Mouse (Mus musculus) layer of hippocampus, adult 9-10 months (tissue): ENCODE measurements around the gene Nsun4.

ENCODE experiments used
- DNase-seq: peaks from one replicate; pipeline ENCODE4 v3.0.0; 2022; ENCODE audit warnings: low spot score

Gene Nsun4

GRCm38 (mm10) chr4:116053399-116053961 lies at the start of gene Nsun4:
Nsun4 (minus strand) TSS chr4:116053876.
- peak; percentile 84 for DNase-seq

- no peak for DNase-seq
These were observed 47.3 kb upstream of the Nsun4 start for GRCm38 (mm10) chr4:116100959-116101358.

- DNase-seq, result no peak
These were observed 43.5 kb upstream of the Nsun4 start for GRCm38 (mm10) chr4:116097211-116097610.

GRCm38 (mm10) chr4:116096291-116096690 lies 42.6 kb upstream of the Nsun4 start:
- DNase-seq, result no peak

GRCm38 (mm10) chr4:116088510-116089249 lies 35.0 kb upstream of the Nsun4 start:
- no peak for DNase-seq

- no peak for DNase-seq
These were observed 23.8 kb upstream of the Nsun4 start for GRCm38 (mm10) chr4:116077240-116078095.

- DNase-seq, result no peak
These were observed 22.9 kb upstream of the Nsun4 start for GRCm38 (mm10) chr4:116076369-116077231.

- DNase-seq, result no peak
These were observed 22.1 kb upstream of the Nsun4 start for GRCm38 (mm10) chr4:116075631-116076368.

GRCm38 (mm10) chr4:116074861-116075620 lies 21.4 kb upstream of the Nsun4 start, which contains the start of the genes Uqcrh and Lrrc41:
Uqcrh (minus strand) TSS chr4:116075071.
Lrrc41 (plus strand) TSS chr4:116075269.
- DNase-seq, result peak; percentile 98

- DNase-seq, result no peak
These were observed 20.5 kb upstream of the Nsun4 start for GRCm38 (mm10) chr4:116074145-116074675.

GRCm38 (mm10) chr4:116073146-116073545 lies 19.5 kb upstream of the Nsun4 start:
- DNase-seq, result no peak

- no peak for DNase-seq
These were observed 16.4 kb upstream of the Nsun4 start for GRCm38 (mm10) chr4:116070116-116070515.

GRCm38 (mm10) chr4:116063855-116064254 lies 10.2 kb upstream of the Nsun4 start:
- no peak for DNase-seq

- DNase-seq, result no peak
These were observed 5.5 kb upstream of the Nsun4 start for GRCm38 (mm10) chr4:116059012-116059726.

GRCm38 (mm10) chr4:116057559-116057958 lies 3.9 kb upstream of the Nsun4 start:
- DNase-seq, result no peak

GRCm38 (mm10) chr4:116052526-116053293 lies 966 bp downstream of the Nsun4 start:
- no peak for DNase-seq

GRCm38 (mm10) chr4:116049211-116049610 lies 4.5 kb downstream of the Nsun4 start:
- no peak for DNase-seq

GRCm38 (mm10) chr4:116048130-116048920 lies 5.4 kb downstream of the Nsun4 start:
- DNase-seq, result no peak
